In genomic region chr14:57367327-57367726, GRCm38 (mm10) we compare ENCODE assay signal across 28 mouse cellular contexts. TPM values are rescaled to one million over a fixed set of nuclear protein-coding genes. Genes with fewer than 3 reads are reported as not detected.
DNase-seq lines count a peak whose midpoint lies in the region; ATAC-seq lines count a peak whose summit lies in the region.
"Had no signal": no experiment of that assay in that cellular context is flagged by ENCODE, and none has a peak within 500 bp of the region (broad histone marks: within the 10 kb centered on the region; RNA-seq: fewer than 3 reads in every experiment).

No protein-coding gene starts in this region.

- no peak overlapping the region for H3K4me2 ChIP-seq in kidney, embryonic 16.5 days (replicated peaks; ENCODE audit: low read depth, low read length)
- no peak overlapping the region for H3K4me2 ChIP-seq in intestine, embryonic 14.5 days (ENCODE audit: low read length)
- H3K4me2 ChIP-seq: liver, embryonic 15.5 days; lung, embryonic 15.5 days; midbrain, embryonic 12.5 days; neural tube, embryonic 12.5 days had no signal

- peaks cover 6% of the 10 kb centered on the region for H3K4me1 ChIP-seq in kidney, embryonic 16.5 days (ENCODE audit: insufficient read depth, low read length)
- H3K4me1 ChIP-seq in intestine, embryonic 14.5 days (replicated peaks; ENCODE audit: control insufficient read depth, insufficient read depth, low read length): peaks cover 6% of the 10 kb centered on the region; the same call in 1 of the 2 replicates
- H3K4me1 ChIP-seq: liver, embryonic 15.5 days; lung, embryonic 15.5 days; megakaryocyte, embryonic 14.5 days; midbrain, embryonic 12.5 days; neural tube, embryonic 12.5 days had no signal

- H3K9ac ChIP-seq in kidney, embryonic 16.5 days (replicated peaks; ENCODE audit: low read length): no peak overlapping the region
- H3K9ac ChIP-seq in intestine, embryonic 14.5 days (ENCODE audit: low read length): no peak overlapping the region
- H3K9ac ChIP-seq: forebrain, postnatal 0 days; liver, embryonic 15.5 days; lung, embryonic 15.5 days; midbrain, embryonic 12.5 days; neural tube, embryonic 12.5 days had no signal

- no peaks in the 10 kb centered on the region for H3K27me3 ChIP-seq in kidney, embryonic 16.5 days (ENCODE audit: insufficient read depth, low read length)
- no peaks in the 10 kb centered on the region for H3K27me3 ChIP-seq in intestine, embryonic 14.5 days (replicated peaks; ENCODE audit: control insufficient read depth, insufficient read depth, low read length)
- H3K27me3 ChIP-seq: liver, embryonic 15.5 days; lung, embryonic 15.5 days; megakaryocyte, embryonic 14.5 days; neural tube, embryonic 12.5 days; Patski had no signal

- WGBS in kidney, embryonic 16.5 days: 35% methylated on average over 4 of the region's 4 CpGs
- WGBS in intestine, embryonic 14.5 days: 35% methylated on average over 4 of the region's 4 CpGs

- no peaks in the 10 kb centered on the region for H3K36me3 ChIP-seq in kidney, embryonic 16.5 days (ENCODE audit: insufficient read depth, low read length)
- H3K36me3 ChIP-seq in intestine, embryonic 14.5 days (ENCODE audit: control insufficient read depth, insufficient read depth, low read length): no peaks in the 10 kb centered on the region
- H3K36me3 ChIP-seq: liver, embryonic 15.5 days; lung, embryonic 15.5 days; midbrain, embryonic 12.5 days; neural tube, embryonic 12.5 days had no signal

- DNase-seq in kidney, adult 18-20 months: peak; percentile 48
- peak; percentile 66 for DNase-seq in intestine, embryonic 14.5 days (ENCODE audit: low spot score)
- DNase-seq in kidney, adult 8-10 months: peak; percentile 63 to 67
- DNase-seq in kidney, postnatal 36 days: peak; percentile 70 to 76
- DNase-seq in MN1 (ENCODE audit: low spot score): no peak
- no peak for DNase-seq in urinary bladder, postnatal 4 days (ENCODE audit: low spot score in 2 of 2)
- DNase-seq: adrenal gland, postnatal 14 days; cerebellum, adult 11 months; cerebellum, adult 9-10 months; forebrain, postnatal 0 days; gastrocnemius, postnatal 10 days; layer of hippocampus, postnatal 36 days; left cerebral cortex, postnatal 4 days; lung, postnatal 4 days; right cerebral cortex, postnatal 4 days; thymus, postnatal 4 days had no signal

- H3K27ac ChIP-seq in kidney, embryonic 16.5 days (ENCODE audit: low read length): no peak overlapping the region
- H3K27ac ChIP-seq in intestine, embryonic 14.5 days (ENCODE audit: low read depth): no peak overlapping the region
- H3K27ac ChIP-seq: liver, embryonic 15.5 days; lung, embryonic 15.5 days; midbrain, embryonic 12.5 days; neural tube, embryonic 12.5 days had no signal

- H3K4me3 ChIP-seq in kidney, embryonic 16.5 days (ENCODE audit: low read length): no peak overlapping the region
- H3K4me3 ChIP-seq in intestine, embryonic 14.5 days (ENCODE audit: low read depth, low read length): no peak overlapping the region
- H3K4me3 ChIP-seq: erythroblast, embryonic 14.5 days; liver, embryonic 15.5 days; lung, embryonic 15.5 days; megakaryocyte, embryonic 14.5 days; midbrain, embryonic 12.5 days; myocyte; neural tube, embryonic 12.5 days had no signal

- ATAC-seq in kidney, embryonic 16.5 days (ENCODE audit: low FRiP score, low TSS enrichment): no peak
- peak; percentile 61 for ATAC-seq in intestine, embryonic 14.5 days (replicated peaks; ENCODE audit: low FRiP score, low TSS enrichment, low read depth)
- ATAC-seq in inflammation-experienced regulatory T-cells, adult 6 months: no peak
- ATAC-seq: forebrain, postnatal 0 days; hindbrain, embryonic 16.5 days; Patski had no signal

- H3K9me3 ChIP-seq in kidney, embryonic 16.5 days (ENCODE audit: low read length): no peaks in the 10 kb centered on the region
- no peaks in the 10 kb centered on the region for H3K9me3 ChIP-seq in intestine, embryonic 14.5 days (ENCODE audit: control insufficient read depth, low read length)
- H3K9me3 ChIP-seq: G1E; liver, embryonic 15.5 days; lung, embryonic 15.5 days; megakaryocyte, embryonic 14.5 days; midbrain, embryonic 12.5 days; neural tube, embryonic 12.5 days had no signal

RNA-seq across cellular contexts. Expression of gene Cryl1, which starts 31.0 kb away (rescaled TPM):
- polyA plus RNA-seq in kidney, embryonic 16.5 days (2015; fragmentation: Nextera tagmentation; extraction: Ambion mirVana): 41.4 and 49.7 TPM in 2 replicates
- 61.9 and 66.7 TPM in 2 replicates for polyA plus RNA-seq in intestine, embryonic 14.5 days (2014; fragmentation: Nextera tagmentation; extraction: Ambion mirVana)
- polyA plus RNA-seq in inflammation-experienced regulatory T-cells, adult 6 months (2017; shearing (Covaris generic)): 10 to 100 TPM; 14.0 to 26.1 (median 18.7) TPM

RNA-seq across cellular contexts. Expression of gene Ift88, which starts 56.5 kb away (rescaled TPM):
- polyA plus RNA-seq in kidney, embryonic 16.5 days (2015; fragmentation: Nextera tagmentation; extraction: Ambion mirVana): 12.0 and 15.3 TPM in 2 replicates
- polyA plus RNA-seq in intestine, embryonic 14.5 days (2014; fragmentation: Nextera tagmentation; extraction: Ambion mirVana): 13.0 and 17.1 TPM in 2 replicates
- 1 to 10 TPM; 2.0 to 4.1 (median 3.8) TPM for polyA plus RNA-seq in inflammation-experienced regulatory T-cells, adult 6 months (2017; shearing (Covaris generic))
- polyA plus RNA-seq: erythroblast, embryonic 14.5 days had no signal

Comparison
In these comparisons a context has a peak if more than half of its experiments do, and no peak if none do; other contexts are left out.
1. DNase-seq: peak in kidney, adult 18-20 months (single experiment), intestine, embryonic 14.5 days (single experiment), kidney, adult 8-10 months (2 of 2) and kidney, postnatal 36 days (2 of 2); none in MN1 (single experiment) and urinary bladder, postnatal 4 days (0 of 2).